Mouse (Mus musculus) ES-E14 (cell line): ENCODE measurements around the gene Cetn4. TPM values are rescaled to one million over a fixed set of nuclear protein-coding genes. Genes with fewer than 3 reads are reported as not detected.

Experiments
- DNase-seq: peaks from one replicate; pipeline ENCODE4 v3.0.0-alpha.2; 2013; ENCODE audit warnings: low read depth, low spot score
- H3K27ac ChIP-seq: 2 replicates; pipeline ENCODE4 v1.5.1; 2012; ENCODE audit warnings: low read depth, mild to moderate bottlenecking, low read length, moderate library complexity, mixed read lengths; ENCODE audit not compliant: poor library complexity, insufficient read depth, severe bottlenecking
- H3K36me3 ChIP-seq: 2 replicates; pipeline ENCODE4 v1.6.1; 2012; ENCODE audit warnings: mild to moderate bottlenecking, low read length, moderate library complexity, mixed read lengths; ENCODE audit not compliant: control insufficient read depth, poor library complexity, insufficient read depth, severe bottlenecking
- H3K4me1 ChIP-seq, 2 experiments: fragments of 150-350 bp in 1 of 2; sonication (generic) in 1 of 2; 2 replicates each; pipeline ENCODE4 v1.6.1; 2012; ENCODE audit warnings: low read length in 2 of 2, mild to moderate bottlenecking in 1 of 2, mixed read lengths in 1 of 2; ENCODE audit not compliant: control insufficient read depth in 2 of 2, insufficient read depth in 2 of 2, poor library complexity in 1 of 2
- H3K4me3 ChIP-seq, 2 experiments: fragments of 150-350 bp in 1 of 2; sonication (generic) in 1 of 2; 2 replicates each; pipeline ENCODE4 v1.5.1; 2012; ENCODE audit warnings: low read length in 2 of 2, low read depth in 1 of 2, mild to moderate bottlenecking in 1 of 2, mixed read lengths in 1 of 2; ENCODE audit not compliant: insufficient read depth in 1 of 2, poor library complexity in 1 of 2, severe bottlenecking in 1 of 2
- H3K9ac ChIP-seq: 2 replicates; pipeline ENCODE4 v1.6.1; 2012; ENCODE audit warnings: low read depth, mild to moderate bottlenecking, low read length, mixed read lengths; ENCODE audit not compliant: poor library complexity, insufficient read depth, severe bottlenecking
- H3K9me3 ChIP-seq: fragments of 150-350 bp; sonication (generic); 2 replicates; pipeline ENCODE4 v1.6.1; 2012; ENCODE audit warnings: low read depth, mild to moderate bottlenecking, low read length; ENCODE audit not compliant: control insufficient read depth, insufficient read depth
- CHD2 ChIP-seq: IDR thresholded peaks from 2 replicates; pipeline ENCODE4 v1.6.1; 2014; ENCODE audit warnings: mild to moderate bottlenecking, low read depth, low read length, inconsistent platforms
- HCFC1 ChIP-seq: IDR thresholded peaks from 2 replicates; pipeline ENCODE4 v1.6.1; 2012; ENCODE audit warnings: low read length, inconsistent platforms, borderline replicate concordance; ENCODE audit not compliant: insufficient read depth
- MAFK ChIP-seq: IDR thresholded peaks from 2 replicates; pipeline ENCODE4 v1.6.1; 2014; ENCODE audit warnings: mild to moderate bottlenecking, low read depth, low read length, inconsistent platforms; ENCODE audit not compliant: insufficient read depth
- ZC3H11A ChIP-seq: IDR thresholded peaks from 2 replicates; pipeline ENCODE4 v1.6.1; 2012; ENCODE audit warnings: low read depth, mild to moderate bottlenecking, inconsistent platforms, low read length, borderline replicate concordance
- ZNF384 ChIP-seq: IDR thresholded peaks from 2 replicates; pipeline ENCODE4 v1.6.1; 2012; ENCODE audit warnings: low read depth, low read length, inconsistent platforms
- in situ Hi-C, 2 experiments: fragments of 600-800 bp; cut with MboI; formaldehyde crosslinking; loops; one replicate each; pipeline ENCODE4 v1.15.1; 2025; ENCODE audit warnings: low sequenced_read_pairs in 2 of 2, inconsistent platforms in 1 of 2; ENCODE audit not compliant: unreplicated experiment in 2 of 2
- total RNA-seq: library from RNA; depleted of rRNA; stranded (reverse); fragments of 300-350 nt; gene quantifications from 2 replicates; pipeline ENCODE4 v1.2.3, GENCODE M21; 2012

Gene Cetn4
- total RNA-seq, 1 experiment = 0.22 TPM

DNA sequence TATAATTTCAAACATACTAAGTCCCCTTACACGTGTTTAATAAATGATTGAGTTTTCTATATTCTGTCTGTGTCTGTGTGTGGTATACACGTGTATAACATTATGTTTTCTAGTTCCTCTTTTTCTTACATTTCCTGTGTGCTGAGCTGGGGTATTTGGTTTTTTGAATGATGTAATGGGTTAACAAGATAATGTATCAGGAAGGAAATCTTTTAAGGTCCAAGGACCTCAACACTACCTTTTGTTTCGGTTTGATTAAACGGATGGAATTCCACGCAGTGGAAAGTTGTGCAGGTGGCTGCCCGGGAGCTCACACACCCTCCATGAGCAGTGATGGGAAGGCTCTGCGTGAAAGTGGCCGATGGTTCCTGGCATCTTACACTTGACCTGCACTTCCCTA, 31.6 kb downstream of the Cetn4 start:
- no peaks in the 10 kb centered on the region for H3K36me3 ChIP-seq
- no peak overlapping the region for H3K9ac ChIP-seq
- in situ Hi-C loops = no loop called here
- no peak for DNase-seq
- no peak overlapping the region for H3K27ac ChIP-seq
- H3K4me3 ChIP-seq = no peak overlapping the region
- TF ChIP-seq HCFC1 (no peak), ZNF384 (no peak), ZC3H11A (no peak), MAFK (no peak), CHD2 (no peak)
- H3K4me1 ChIP-seq = no peaks in the 10 kb centered on the region
- H3K9me3 ChIP-seq = no peaks in the 10 kb centered on the region

- no peak overlapping the region for H3K27ac ChIP-seq
Measured at GRCm38 (mm10) chr3:37280221-37280620, 32.3 kb downstream of the Cetn4 start.

GRCm38 (mm10) chr3:37274661-37275060, 37.8 kb downstream of the Cetn4 start:
- TF ChIP-seq ZC3H11A (no peak), ZNF384 (no peak), HCFC1 (no peak), MAFK (no peak), CHD2 (no peak)
- in situ Hi-C loops = no loop called here
- H3K9ac ChIP-seq = no peak overlapping the region

More at GRCm38 (mm10) chr3:37280221-37280620, 32.3 kb downstream of the Cetn4 start:
- Histone ChIP-seq H3K9ac (no peak overlapping the region), H3K4me1 (no peaks in the 10 kb centered on the region), H3K4me3 (no peak overlapping the region), H3K36me3 (no peaks in the 10 kb centered on the region), H3K9me3 (no peaks in the 10 kb centered on the region)
- DNase-seq = no peak
- in situ Hi-C loops = no loop called here
- no peak for TF ChIP-seq ZC3H11A
- no peak for TF ChIP-seq HCFC1
- no peak for TF ChIP-seq CHD2
- TF ChIP-seq ZNF384 = no peak
- no peak for TF ChIP-seq MAFK

GRCm38 (mm10) chr3:37273092-37273491, 39.4 kb downstream of the Cetn4 start:
- in situ Hi-C loops = no loop called here
- DNase-seq = no peak

More at GRCm38 (mm10) chr3:37274661-37275060, 37.8 kb downstream of the Cetn4 start:
- Histone ChIP-seq H3K27ac (no peak overlapping the region), H3K4me3 (no peak overlapping the region), H3K36me3 (no peaks in the 10 kb centered on the region), H3K4me1 (no peaks in the 10 kb centered on the region), H3K9me3 (no peaks in the 10 kb centered on the region)
- DNase-seq = no peak

GRCm38 (mm10) chr3:37271209-37271608, 41.3 kb downstream of the Cetn4 start:
- H3K9me3 ChIP-seq = no peaks in the 10 kb centered on the region
- in situ Hi-C loops = no loop called here
- H3K4me1 ChIP-seq = no peaks in the 10 kb centered on the region
- TF ChIP-seq ZNF384 (no peak), HCFC1 (no peak), ZC3H11A (peak; percentile 19; the same call in 1 of the 2 replicates), CHD2 (no peak)
- no peak overlapping the region for H3K4me3 ChIP-seq
- H3K27ac ChIP-seq = no peak overlapping the region
- H3K9ac ChIP-seq = no peak overlapping the region
- peak; percentile 30 for DNase-seq
- no peaks in the 10 kb centered on the region for H3K36me3 ChIP-seq

More at GRCm38 (mm10) chr3:37273092-37273491, 39.4 kb downstream of the Cetn4 start:
- H3K9me3 ChIP-seq = no peaks in the 10 kb centered on the region
- no peaks in the 10 kb centered on the region for H3K4me1 ChIP-seq
- no peaks in the 10 kb centered on the region for H3K36me3 ChIP-seq
- no peak overlapping the region for H3K4me3 ChIP-seq
- H3K9ac ChIP-seq = no peak overlapping the region
- no peak for TF ChIP-seq MAFK
- no peak for TF ChIP-seq ZNF384
- no peak for TF ChIP-seq ZC3H11A
- TF ChIP-seq HCFC1 = no peak
- no peak for TF ChIP-seq CHD2
- no peak overlapping the region for H3K27ac ChIP-seq
